Mouse (Mus musculus) c-Kit-positive CD71-negative TER-119-negative erythroid progenitor cells, embryonic 14.5 days (primary cell): ENCODE results near the gene Runx2.

Experiments
- DNase-seq: peaks from one replicate; pipeline ENCODE4 v3.0.0-alpha.2; 2013; ENCODE audit warnings: low read depth

Runx2 gene

GRCm38 (mm10) chr17:44660121-44660806, 154.3 kb downstream of the Runx2 start:
- no peak for DNase-seq

GRCm38 (mm10) chr17:44654503-44654902, 160.1 kb downstream of the Runx2 start:
- peak; percentile 56 for DNase-seq

- peak; percentile 40 for DNase-seq
Observed at GRCm38 (mm10) chr17:44653081-44653480, 161.5 kb downstream of the Runx2 start.

GRCm38 (mm10) chr17:44652054-44652453, 162.5 kb downstream of the Runx2 start:
- DNase-seq = no peak

- DNase-seq = no peak
Observed at GRCm38 (mm10) chr17:44651613-44652012, 163.0 kb downstream of the Runx2 start.

- no peak for DNase-seq
Observed at GRCm38 (mm10) chr17:44650431-44650830, 164.2 kb downstream of the Runx2 start.

GRCm38 (mm10) chr17:44649056-44649455, 165.5 kb downstream of the Runx2 start:
- DNase-seq = no peak

GRCm38 (mm10) chr17:44647916-44648315, 166.7 kb downstream of the Runx2 start:
- DNase-seq = no peak

GRCm38 (mm10) chr17:44645146-44645545, 169.5 kb downstream of the Runx2 start:
- DNase-seq = no peak

GRCm38 (mm10) chr17:44643260-44643659, 171.3 kb downstream of the Runx2 start:
- DNase-seq = no peak

GRCm38 (mm10) chr17:44642126-44642525, 172.5 kb downstream of the Runx2 start:
- DNase-seq = no peak

GRCm38 (mm10) chr17:44640910-44641309, 173.7 kb downstream of the Runx2 start:
- DNase-seq = no peak

- DNase-seq = no peak
Observed at GRCm38 (mm10) chr17:44639446-44639845, 175.2 kb downstream of the Runx2 start.

GRCm38 (mm10) chr17:44637181-44637880, 177.3 kb downstream of the Runx2 start:
- no peak for DNase-seq

- DNase-seq = no peak
Observed at GRCm38 (mm10) chr17:44634486-44634885, 180.1 kb downstream of the Runx2 start.

- DNase-seq = no peak
Observed at GRCm38 (mm10) chr17:44633607-44634415, 180.8 kb downstream of the Runx2 start.

GRCm38 (mm10) chr17:44632941-44633340, 181.7 kb downstream of the Runx2 start:
- no peak for DNase-seq

- DNase-seq = no peak
Observed at GRCm38 (mm10) chr17:44632292-44632691, 182.3 kb downstream of the Runx2 start.

- DNase-seq = no peak
Observed at GRCm38 (mm10) chr17:44631577-44631976, 183.0 kb downstream of the Runx2 start.

GRCm38 (mm10) chr17:44627317-44627716, 187.3 kb downstream of the Runx2 start:
- DNase-seq = no peak

- DNase-seq = no peak
Observed at GRCm38 (mm10) chr17:44623707-44624106, 190.9 kb downstream of the Runx2 start.

GRCm38 (mm10) chr17:44623271-44623670, 191.3 kb downstream of the Runx2 start:
- DNase-seq = no peak

- DNase-seq = no peak
Observed at GRCm38 (mm10) chr17:44620456-44620855, 194.1 kb downstream of the Runx2 start.
